Mouse (Mus musculus) lung, embryonic 16.5 days (tissue): ENCODE measurements around the gene Flna. TPM values are rescaled to one million over a fixed set of nuclear protein-coding genes. Genes with fewer than 3 reads are reported as not detected.
"Not testable (repeated sequence)": the region's sequence is repeated elsewhere in the genome, so short reads cannot be mapped to it uniquely, and the experiment has no call there.

Source experiments
- ATAC-seq: fragments of 200-750 bp; cut with Nextera tagmentation; 2 replicates; pipeline ENCODE4 v1.8.0; 2017; ENCODE audit warnings: low read depth, mild to moderate bottlenecking, moderate library complexity
- H3K27ac ChIP-seq: fragments of 300-500 bp; sonication (generic); 2 replicates; pipeline ENCODE4 v1.5.1; 2014; ENCODE audit warnings: mild to moderate bottlenecking, control low read depth, low read length
- H3K27me3 ChIP-seq: fragments of 300-500 bp; sonication (generic); 2 replicates; pipeline ENCODE4 v1.6.1; 2014; ENCODE audit warnings: low read depth, low read length, mixed read lengths; ENCODE audit not compliant: control insufficient read depth, insufficient read depth
- H3K36me3 ChIP-seq: fragments of 300-500 bp; sonication (generic); 2 replicates; pipeline ENCODE4 v1.6.1; 2014; ENCODE audit warnings: low read length; ENCODE audit not compliant: control insufficient read depth, insufficient read depth
- H3K4me1 ChIP-seq: fragments of 300-500 bp; sonication (generic); replicated peaks from 2 replicates; pipeline ENCODE4 v1.6.1; 2014; ENCODE audit warnings: low read length, mixed read lengths; ENCODE audit not compliant: control insufficient read depth, insufficient read depth
- H3K4me2 ChIP-seq: fragments of 300-500 bp; sonication (generic); 2 replicates; pipeline ENCODE4 v1.6.1; 2014; ENCODE audit warnings: low read depth, low read length, control low read depth
- H3K4me3 ChIP-seq: fragments of 300-500 bp; sonication (generic); 2 replicates; pipeline ENCODE4 v1.5.1; 2014; ENCODE audit warnings: mild to moderate bottlenecking, low read length, control low read depth
- H3K9ac ChIP-seq: fragments of 300-500 bp; sonication (generic); 2 replicates; pipeline ENCODE4 v1.6.1; 2014; ENCODE audit warnings: low read length, control low read depth
- H3K9me3 ChIP-seq: fragments of 300-500 bp; sonication (generic); 2 replicates; pipeline ENCODE4 v1.6.1; 2016; ENCODE audit warnings: low read length; ENCODE audit not compliant: control insufficient read depth
- WGBS: fragments of 180-500 bp; shearing (Covaris S2); extraction: QIAGEN DNeasy Blood & Tissue Kit; methylation state at CpG from one replicate; pipeline ENCODE4 v1.1.7; 2014; 5-methylcytosine and 5-hydroxymethylcytosine counted together
- microRNA-seq: library from miRNA; unstranded; fragments of <30 nt; microRNA quantifications from one replicate; pipeline ENCODE4, GENCODE M21; 2016
- polyA plus RNA-seq: library from polyadenylated mRNA; unstranded; fragments of >200 nt; fragmentation: Nextera tagmentation; extraction: Ambion mirVana; gene quantifications from 2 replicates; pipeline ENCODE4 v1.2.1, GENCODE M21; 2015

The Flna gene
- polyA plus RNA-seq, 1 experiment from 2014 or later = 372 TPM

- Histone ChIP-seq H3K27me3 (no peaks in the 10 kb centered on the region), H3K4me1 (no peaks in the 10 kb centered on the region), H3K4me3 (no peak overlapping the region), H3K9ac (no peak overlapping the region), H3K36me3 (peaks cover 69% of the 10 kb centered on the region), H3K27ac (no peak overlapping the region), H3K4me2 (no peak overlapping the region), H3K9me3 (no peaks in the 10 kb centered on the region)
- ATAC-seq = no peak
- 85% methylated on average over 5 of the region's 5 CpGs for WGBS
Observed at GRCm38 (mm10) chrX:74233196-74233595, 16.4 kb downstream of the Flna start.

- no peak overlapping the region for H3K4me3 ChIP-seq
- no peaks in the 10 kb centered on the region for H3K9me3 ChIP-seq
- no peak overlapping the region for H3K27ac ChIP-seq
- no peak for ATAC-seq
- no peak overlapping the region for H3K9ac ChIP-seq
- no peak overlapping the region for H3K4me2 ChIP-seq
- no peaks in the 10 kb centered on the region for H3K27me3 ChIP-seq
- H3K36me3 ChIP-seq = peaks cover 72% of the 10 kb centered on the region
- 75% methylated on average over 1 of the region's 1 CpGs for WGBS
- no peaks in the 10 kb centered on the region for H3K4me1 ChIP-seq
Observed at GRCm38 (mm10) chrX:74230038-74230437, 19.6 kb downstream of the Flna start.

GRCm38 (mm10) chrX:74220099-74220498 lies 29.5 kb downstream of the Flna start:
- not testable (repeated sequence) for H3K9ac ChIP-seq, H3K4me2 ChIP-seq, H3K9me3 ChIP-seq, H3K27ac ChIP-seq, H3K4me3 ChIP-seq, H3K27me3 ChIP-seq, H3K4me1 ChIP-seq
- 42% methylated on average over 1 of the region's 1 CpGs for WGBS
- peaks cover 20% of the 10 kb centered on the region; the same call in 1 of the 2 replicates for H3K36me3 ChIP-seq
- peak; percentile 22; the same call in 1 of the 2 replicates for ATAC-seq

DNA sequence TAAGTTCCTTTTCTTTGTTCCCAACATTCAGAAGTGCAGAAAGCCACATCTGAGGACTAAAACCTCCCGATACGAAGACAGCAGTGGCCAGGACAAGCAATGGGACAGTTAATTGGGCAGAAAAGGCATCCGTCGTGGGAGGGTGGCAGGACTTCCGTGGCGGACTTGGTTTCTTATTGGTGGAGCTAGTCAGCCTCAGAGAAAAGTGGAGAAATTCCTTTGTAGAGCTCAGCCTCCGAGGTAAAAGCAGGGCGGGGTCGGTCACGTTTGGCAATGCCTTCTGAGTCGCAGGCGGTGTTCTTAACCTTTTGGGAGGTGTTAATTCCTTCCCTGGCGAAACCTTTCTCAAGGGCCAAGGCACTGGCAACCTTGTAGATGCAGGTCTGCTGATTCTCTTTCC lies 30.2 kb downstream of the Flna start:
- Histone ChIP-seq H3K36me3 (peaks cover 16% of the 10 kb centered on the region; the same call in 1 of the 2 replicates), H3K4me1 (no peaks in the 10 kb centered on the region), H3K27ac (peak overlapping the region; percentile 20; the same call in 1 of the 2 replicates), H3K27me3 (no peaks in the 10 kb centered on the region), H3K9me3 (no peaks in the 10 kb centered on the region), H3K9ac (no peak overlapping the region), H3K4me2 (no peak overlapping the region), H3K4me3 (no peak overlapping the region)
- 45% methylated on average over 13 of the region's 13 CpGs for WGBS
- no peak for ATAC-seq

- no peaks in the 10 kb centered on the region for H3K27me3 ChIP-seq
- no peak for ATAC-seq
- peaks cover 9% of the 10 kb centered on the region; the same call in 1 of the 2 replicates for H3K36me3 ChIP-seq
- H3K9ac ChIP-seq = no peak overlapping the region
- no peaks in the 10 kb centered on the region for H3K4me1 ChIP-seq
- H3K4me3 ChIP-seq = no peak overlapping the region
- whole genome bisulfite sequencing = 87% methylated on average over 4 of the region's 4 CpGs
- H3K27ac ChIP-seq = no peak overlapping the region
- no peak overlapping the region for H3K4me2 ChIP-seq
- H3K9me3 ChIP-seq = no peaks in the 10 kb centered on the region
Observed at GRCm38 (mm10) chrX:74218496-74218895, 31.1 kb downstream of the Flna start.

DNA sequence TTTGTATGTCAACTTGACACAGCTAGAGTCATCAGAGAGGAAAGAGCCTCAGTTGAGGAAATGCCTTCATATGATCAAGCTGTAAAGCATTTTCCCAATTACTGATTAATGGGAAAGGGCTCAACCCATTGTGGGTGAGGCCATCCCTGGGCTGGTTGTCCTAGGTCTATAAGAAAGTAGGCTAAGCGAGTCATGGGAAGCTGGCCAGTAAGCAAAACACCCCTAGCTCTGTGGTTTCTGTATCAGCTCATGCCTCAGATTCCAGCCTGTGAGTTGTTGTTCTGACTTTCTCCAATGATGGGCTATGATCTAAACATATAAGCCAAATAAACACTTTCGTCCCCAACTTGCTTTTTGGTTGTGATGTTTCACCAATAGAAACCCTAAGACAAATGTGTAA lies 46.1 kb downstream of the Flna start:
- no peak overlapping the region for H3K9ac ChIP-seq
- H3K4me2 ChIP-seq = no peak overlapping the region
- no peaks in the 10 kb centered on the region for H3K36me3 ChIP-seq
- no peak for ATAC-seq
- no peaks in the 10 kb centered on the region for H3K27me3 ChIP-seq
- no peaks in the 10 kb centered on the region for H3K9me3 ChIP-seq
- no peak overlapping the region for H3K4me3 ChIP-seq
- H3K4me1 ChIP-seq = no peaks in the 10 kb centered on the region
- no peak overlapping the region for H3K27ac ChIP-seq
- WGBS = 72% methylated on average over 2 of the region's 2 CpGs

- H3K27ac ChIP-seq = no peak within 1 kb of the TSS
- H3K36me3 ChIP-seq = no peaks in the 10 kb centered on the region
- H3K4me1 ChIP-seq = no peaks in the 10 kb centered on the region
- WGBS = 89% methylated on average over 17 of the region's 17 CpGs
- H3K4me2 ChIP-seq = no peak within 1 kb of the TSS
- ATAC-seq = no peak
- H3K9me3 ChIP-seq = no peaks in the 10 kb centered on the region
- H3K27me3 ChIP-seq = no peaks in the 10 kb centered on the region
- no peak within 1 kb of the TSS for H3K9ac ChIP-seq
- H3K4me3 ChIP-seq = no peak within 1 kb of the TSS
Observed at GRCm38 (mm10) chrX:74176959-74177358, 72.7 kb downstream of the Flna start, which contains the start of gene Tktl1. TSS of gene Tktl1 (plus strand) at chrX:74177259.

Small RNA genes lying within 50 kb of the gene (microRNA-seq; reads per million reads assigned to microRNA genes)
- not detected for gene Mir7091

Other genes starting within 250 kb of the Flna start
- 57.7 and 61.6 TPM in 2 replicates for gene Irak1, start 225.9 kb downstream of the Flna start, polyA plus RNA-seq
- gene Opn1mw, start 122.4 kb downstream of the Flna start, polyA plus RNA-seq = not detected in 2 replicates
- 11.5 and 11.6 TPM in 2 replicates for gene Mecp2, start 114.5 kb downstream of the Flna start, polyA plus RNA-seq
- not detected in 2 replicates for gene Tex28, start 82.0 kb downstream of the Flna start, polyA plus RNA-seq
- gene Tktl1, start 72.6 kb downstream of the Flna start, polyA plus RNA-seq = not detected in 2 replicates
- 24.9 and 25.4 TPM in 2 replicates for gene Emd, start 4.9 kb upstream of the Flna start, polyA plus RNA-seq
- gene Rpl10, start 21.0 kb upstream of the Flna start, polyA plus RNA-seq = 826 and 850 TPM in 2 replicates
- 81.9 and 91.7 TPM in 2 replicates for gene Taz, start 32.1 kb upstream of the Flna start, polyA plus RNA-seq
- 17.4 and 18.6 TPM in 2 replicates for gene Dnase1l1, start 32.5 kb upstream of the Flna start, polyA plus RNA-seq
- 141 and 153 TPM in 2 replicates for gene Atp6ap1, start 47.3 kb upstream of the Flna start, polyA plus RNA-seq
- gene Gdi1, start 55.2 kb upstream of the Flna start, polyA plus RNA-seq = 204 and 211 TPM in 2 replicates
- gene Fam50a, start 63.2 kb upstream of the Flna start, polyA plus RNA-seq = 64.9 and 65.6 TPM in 2 replicates
- 7.5 and 9.9 TPM in 2 replicates for gene Plxna3, start 79.2 kb upstream of the Flna start, polyA plus RNA-seq
- 109 and 117 TPM in 2 replicates for gene Lage3, start 103.8 kb upstream of the Flna start, polyA plus RNA-seq
- 85.5 and 86.2 TPM in 2 replicates for gene Ubl4a, start 123.4 kb upstream of the Flna start, polyA plus RNA-seq
- gene Slc10a3, start 123.5 kb upstream of the Flna start, polyA plus RNA-seq = 19.1 and 21.8 TPM in 2 replicates
- gene Fam3a, start 143.5 kb upstream of the Flna start, polyA plus RNA-seq = 42.5 and 45.8 TPM in 2 replicates
- 21.0 and 21.1 TPM in 2 replicates for gene Ikbkg, start 143.5 kb upstream of the Flna start, polyA plus RNA-seq
- 44.1 and 51.2 TPM in 2 replicates for gene G6pdx, start 179.4 kb upstream of the Flna start, polyA plus RNA-seq
- not detected in 2 replicates for gene Gm6880, start 231.6 kb upstream of the Flna start, polyA plus RNA-seq